Mouse (Mus musculus) embryonic fibroblast, embryonic 13.5 days (primary cell): ENCODE results near the gene Lyg1.

ENCODE experiments used
- CTCF ChIP-seq: IDR thresholded peaks from 2 replicates; pipeline ENCODE4 v1.5.1; 2011; ENCODE audit warnings: mild to moderate bottlenecking, control low read depth, low read length, moderate library complexity, borderline replicate concordance; ENCODE audit not compliant: insufficient read depth
- POLR2A ChIP-seq: IDR thresholded peaks from 2 replicates; pipeline ENCODE4 v1.6.1; 2011; ENCODE audit warnings: low read depth, mild to moderate bottlenecking, control low read depth, low read length, moderate library complexity

- TF ChIP-seq CTCF (no peak), POLR2A (no peak)
Observed at GRCm38 (mm10) chr1:37918096-37918495, 39.5 kb downstream of the Lyg1 start.
